ENCODE assay signal across 8 mouse cellular contexts in the genomic region with DNA sequence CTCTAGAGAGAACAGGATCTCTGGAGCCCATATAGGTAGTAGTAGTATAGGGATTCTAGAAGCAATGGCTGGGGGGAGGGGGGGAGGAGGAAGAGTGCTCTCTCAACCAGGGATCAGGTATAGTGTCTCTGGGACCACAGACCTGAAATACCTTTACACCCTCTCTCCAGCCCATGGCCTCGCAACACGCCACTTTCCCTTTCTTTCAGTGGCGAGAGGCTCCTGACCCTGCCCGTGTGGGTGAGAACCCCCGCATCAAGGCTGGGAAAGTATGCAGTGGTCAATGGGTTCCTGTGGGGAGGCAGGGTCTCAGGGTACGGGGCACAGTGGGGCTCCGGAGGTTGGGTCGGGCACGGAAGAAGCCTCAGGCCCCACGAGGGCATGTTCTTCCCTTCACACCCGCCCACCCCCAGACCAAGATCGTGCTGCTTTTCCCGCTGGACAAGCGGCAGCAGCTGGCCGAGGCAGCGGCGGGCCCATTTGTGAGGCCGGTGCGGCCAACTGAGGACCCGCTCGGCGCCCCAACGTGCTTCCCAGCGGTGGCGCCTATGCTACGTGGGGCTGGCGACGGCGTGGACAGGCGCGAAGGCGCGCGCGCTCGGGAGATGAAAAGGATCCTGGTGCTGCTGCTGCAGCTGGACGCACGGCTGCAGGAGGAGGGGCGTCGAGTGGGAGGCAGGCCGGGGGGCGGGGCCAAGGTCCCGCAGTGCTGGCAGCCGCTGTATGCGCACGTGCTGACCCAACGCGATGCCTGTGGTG. TPM values are rescaled to one million over a fixed set of nuclear protein-coding genes. Genes with fewer than 3 reads are reported as not detected.
DNase-seq lines count a peak whose midpoint lies in the region; ATAC-seq and TF ChIP-seq lines count a peak whose summit lies in the region.

No protein-coding gene starts in this region.

- no peak overlapping the region for H3K9ac ChIP-seq in CH12.LX (ENCODE audit: insufficient read depth, low read depth)
- peak overlapping the region; percentile 63 for H3K9ac ChIP-seq in forebrain, embryonic 13.5 days

- no peak for TF ChIP-seq CTCF in CH12.LX (conservative IDR thresholded peaks at IDR 0.05 in 1 of 2, IDR thresholded peaks at IDR 0.05 in 1 of 2; ENCODE audit: low read depth in 2 of 2, low read length in 2 of 2)
- TF ChIP-seq CTCF in small intestine, adult 2 months (IDR thresholded peaks at IDR 0.05; ENCODE audit: extremely low read depth, insufficient read length, insufficient replicate concordance, low read depth, low read length): no peak

- TF ChIP-seq RAD21 in CH12.LX (IDR thresholded peaks at IDR 0.05; ENCODE audit: low read depth, low read length): no peak

- H3K79me2 ChIP-seq in CH12.LX (replicated peaks; ENCODE audit: control insufficient read depth, extremely low read depth, insufficient read depth, poor library complexity, severe bottlenecking): no peaks in the 10 kb centered on the region

- peak overlapping the region; percentile 57; the same call in 1 of the 2 replicates for H3K4me2 ChIP-seq in CH12.LX (ENCODE audit: insufficient read depth, low read depth, poor library complexity, severe bottlenecking)
- peak overlapping the region; percentile 79 for H3K4me2 ChIP-seq in forebrain, embryonic 13.5 days

- no peaks in the 10 kb centered on the region for H3K27me3 ChIP-seq in CH12.LX (replicated peaks)
- peaks cover 28% of the 10 kb centered on the region for H3K27me3 ChIP-seq in forebrain, embryonic 13.5 days
- H3K27me3 ChIP-seq in small intestine, adult 2 months (ENCODE audit: control insufficient read depth, insufficient read depth, low read length): peaks cover 15% of the 10 kb centered on the region; the same call in 1 of the 2 replicates

- dilution Hi-C loops in CH12.LX (cut with MboI; ENCODE audit: extremely low pct_ligation_motif_present, extremely low pct_unique_long_range_greater_than_20kb, low sequenced_read_pairs): no loop called here

- TF ChIP-seq POLR2A in CH12.LX (IDR thresholded peaks at IDR 0.05; ENCODE audit: low read depth, low read length): no peak
- no peak for TF ChIP-seq POLR2A in small intestine, adult 2 months (IDR thresholded peaks at IDR 0.05; ENCODE audit: low read depth, low read length)

- 3% methylated on average over 46 of the region's 48 CpGs for WGBS in forebrain, embryonic 13.5 days
- 6% methylated on average over 48 of the region's 48 CpGs for WGBS in small intestine, adult 2 months

- no peak overlapping the region for H3K27ac ChIP-seq in CH12.LX (ENCODE audit: insufficient read depth, low read depth)
- no peak overlapping the region for H3K27ac ChIP-seq in forebrain, embryonic 13.5 days
- no peak overlapping the region for H3K27ac ChIP-seq in small intestine, adult 2 months (ENCODE audit: insufficient read depth, low read depth, low read length)

- H3K4me1 ChIP-seq in CH12.LX (ENCODE audit: control insufficient read depth in 1 of 2, insufficient read depth in 2 of 2): peaks cover 9 to 21% of the 10 kb centered on the region in 2 experiments
- peaks cover 37% of the 10 kb centered on the region for H3K4me1 ChIP-seq in forebrain, embryonic 13.5 days
- peaks cover 20% of the 10 kb centered on the region for H3K4me1 ChIP-seq in small intestine, adult 2 months (ENCODE audit: control insufficient read depth, insufficient read depth, insufficient read length, low read length)

- no peak for DNase-seq in CH12.LX (ENCODE audit: extremely low read depth)
- DNase-seq in adrenal gland, postnatal 10 days: peak; percentile 83
- peak; percentile 54 to 60 for DNase-seq in heart, postnatal 36 days
- peak; percentile 61 to 64 for DNase-seq in left cerebral cortex, postnatal 36 days (ENCODE audit: low spot score in 2 of 2)
- peak; percentile 88 for DNase-seq in mesoderm, embryonic 11.5 days (ENCODE audit: low read depth, low spot score)
- no peak for DNase-seq in natural killer cell, adult 2 months (ENCODE audit: low spot score in 2 of 2)

- no peak overlapping the region for H3K4me3 ChIP-seq in CH12.LX (replicated peaks in 1 of 3; ENCODE audit: low read depth in 2 of 3, low read length in 2 of 3, poor library complexity in 1 of 3)
- peak overlapping the region; percentile 44 for H3K4me3 ChIP-seq in forebrain, embryonic 13.5 days
- H3K4me3 ChIP-seq in small intestine, adult 2 months (ENCODE audit: low read depth, low read length): peak overlapping the region; percentile 49

- ATAC-seq in forebrain, embryonic 13.5 days: peak; percentile 68

- in situ Hi-C loops in CH12.LX (cut with MboI; ENCODE audit: low pct_ligation_motif_present, low pct_unique_long_range_greater_than_20kb, low sequenced_read_pairs): loop anchor here (5.0 kb wide), 1 partner anchor 137 kb away; no protein-coding TSS in a partner anchor

- no peak for TF ChIP-seq EP300 in CH12.LX (IDR thresholded peaks at IDR 0.05; ENCODE audit: low read length)

- intact Hi-C loops in heart, postnatal 36 days (cut with DNase I): no loop called here
- intact Hi-C loops in left cerebral cortex, postnatal 36 days (cut with DNase I): no loop called here

- no peaks in the 10 kb centered on the region for H3K9me3 ChIP-seq in CH12.LX (replicated peaks; ENCODE audit: low read length)
- H3K9me3 ChIP-seq in forebrain, embryonic 13.5 days (replicated peaks): no peaks in the 10 kb centered on the region

- peaks cover 15 to 75% of the 10 kb centered on the region in 2 experiments for H3K36me3 ChIP-seq in CH12.LX (replicated peaks in 1 of 2; ENCODE audit: control insufficient read depth in 1 of 2, insufficient read depth in 1 of 2, low read length in 1 of 2)
- H3K36me3 ChIP-seq in forebrain, embryonic 13.5 days (ENCODE audit: poor library complexity, severe bottlenecking): peaks cover 5% of the 10 kb centered on the region; the same call in 1 of the 2 replicates
- H3K36me3 ChIP-seq in small intestine, adult 2 months (ENCODE audit: control insufficient read depth, insufficient read depth, low read length): no peaks in the 10 kb centered on the region

TF ChIP-seq in CH12.LX, 34 proteins besides CTCF, POLR2A, EP300 and RAD21 (continues in another document):
- TF ChIP-seq ZMIZ1 (IDR thresholded peaks at IDR 0.05; ENCODE audit: low read depth, low read length) (no peak), CHD2 (IDR thresholded peaks at IDR 0.05; ENCODE audit: low read length) (no peak), BHLHE40 (IDR thresholded peaks at IDR 0.05; ENCODE audit: low read depth, low read length) (peak; percentile 63), JUN (IDR thresholded peaks at IDR 0.05; ENCODE audit: insufficient read depth, low read depth, low read length) (no peak), MAX (IDR thresholded peaks at IDR 0.05; ENCODE audit: low read length) (peak; percentile 53; the same call in 1 of the 2 replicates), TBP (conservative IDR thresholded peaks at IDR 0.05; ENCODE audit: low read depth, low read length) (no peak), USF2 (conservative IDR thresholded peaks at IDR 0.05; ENCODE audit: low read depth, low read length) (no peak), NRF1 (IDR thresholded peaks at IDR 0.05; ENCODE audit: low read depth, low read length) (peak; percentile 45), ELF1 (IDR thresholded peaks at IDR 0.05; ENCODE audit: low read depth, low read length) (no peak), MEF2A (IDR thresholded peaks at IDR 0.05; ENCODE audit: borderline replicate concordance, low read depth, low read length) (no peak)

RNA-seq across cellular contexts. Expression of a gene that starts 2.3 kb away (rescaled TPM):
- total RNA-seq in CH12.LX (2012; rRNA removed) (0.17 and 0.25 TPM in 2 replicates), CH12.LX (2014; rRNA removed) (not detected in 2 replicates)
- polyA plus RNA-seq in CH12.LX (2012; ENCODE audit: insufficient read length, low read depth): 0.20 and 0.44 TPM in 2 replicates
- total RNA-seq in adrenal gland, postnatal 10 days (2021): not detected
- 0.49 and 0.68 TPM in 2 replicates for polyA plus RNA-seq in forebrain, embryonic 13.5 days (2015; fragmentation: Nextera tagmentation; extraction: Ambion mirVana)
- not detected for total RNA-seq in heart, postnatal 36 days (2021)
- not detected for total RNA-seq in left cerebral cortex, postnatal 36 days (2021)
- not detected in 2 replicates for polyA plus RNA-seq in small intestine, adult 2 months (2012; rRNA removed)

RNA-seq across cellular contexts. Expression of a gene that starts 2.4 kb away (rescaled TPM):
- 0.85 and 0.92 TPM in 2 replicates for total RNA-seq in CH12.LX (2012; rRNA removed)
- total RNA-seq in CH12.LX (2014; rRNA removed): 0.52 TPM in 1 of 2 replicates, not detected in the other
- 0.56 and 0.71 TPM in 2 replicates for polyA plus RNA-seq in CH12.LX (2012; ENCODE audit: insufficient read length, low read depth)
- total RNA-seq in adrenal gland, postnatal 10 days (2021): under 1 TPM; 0.61 to 0.81 TPM
- 1.4 TPM in 2 replicates for polyA plus RNA-seq in forebrain, embryonic 13.5 days (2015; fragmentation: Nextera tagmentation; extraction: Ambion mirVana)
- not detected for total RNA-seq in heart, postnatal 36 days (2021)
- total RNA-seq in left cerebral cortex, postnatal 36 days (2021): 1 to 10 TPM in 1 of 2 experiments, under 1 TPM in 1; 0.49 to 1.2 TPM
- polyA plus RNA-seq in small intestine, adult 2 months (2012; rRNA removed): 0.32 and 0.47 TPM in 2 replicates

RNA-seq across cellular contexts. Expression of a gene that starts 9.4 kb away (rescaled TPM):
- total RNA-seq in CH12.LX (2012; rRNA removed) (0.80 and 2.8 TPM in 2 replicates), CH12.LX (2014; rRNA removed) (0.87 and 1.7 TPM in 2 replicates)
- polyA plus RNA-seq in CH12.LX (2012; ENCODE audit: insufficient read length, low read depth): 1.6 and 2.0 TPM in 2 replicates
- 1 to 10 TPM; 2.0 to 2.7 TPM for total RNA-seq in adrenal gland, postnatal 10 days (2021)
- 19.8 and 25.4 TPM in 2 replicates for polyA plus RNA-seq in forebrain, embryonic 13.5 days (2015; fragmentation: Nextera tagmentation; extraction: Ambion mirVana)
- under 1 TPM; 0.14 to 0.47 TPM for total RNA-seq in heart, postnatal 36 days (2021)
- 10 to 100 TPM; 88.7 to 95.3 TPM for total RNA-seq in left cerebral cortex, postnatal 36 days (2021)
- 0.24 TPM in 1 of 2 replicates, not detected in the other for polyA plus RNA-seq in small intestine, adult 2 months (2012; rRNA removed)

RNA-seq across cellular contexts. Expression of a gene that starts 20.4 kb away (rescaled TPM):
- total RNA-seq in CH12.LX (2012; rRNA removed): 5.3 and 6.5 TPM in 2 replicates
- total RNA-seq in CH12.LX (2014; rRNA removed): 4.5 and 5.1 TPM in 2 replicates
- polyA plus RNA-seq in CH12.LX (2012; ENCODE audit: insufficient read length, low read depth): 19.4 and 19.6 TPM in 2 replicates
- 10 to 100 TPM; 12.8 to 14.1 TPM for total RNA-seq in adrenal gland, postnatal 10 days (2021)
- polyA plus RNA-seq in forebrain, embryonic 13.5 days (2015; fragmentation: Nextera tagmentation; extraction: Ambion mirVana): 20.8 and 22.8 TPM in 2 replicates
- under 1 TPM; 0.61 to 0.73 TPM for total RNA-seq in heart, postnatal 36 days (2021)
- 10 to 100 TPM; 10.2 to 14.6 TPM for total RNA-seq in left cerebral cortex, postnatal 36 days (2021)
- polyA plus RNA-seq in small intestine, adult 2 months (2012; rRNA removed): 7.1 and 14.5 TPM in 2 replicates

RNA-seq across cellular contexts. Expression of a gene that starts 54.2 kb away (rescaled TPM):
- total RNA-seq in CH12.LX (2012; rRNA removed): 7.2 and 7.6 TPM in 2 replicates
- 8.7 and 9.4 TPM in 2 replicates for total RNA-seq in CH12.LX (2014; rRNA removed)
- polyA plus RNA-seq in CH12.LX (2012; ENCODE audit: insufficient read length, low read depth): 5.5 and 6.0 TPM in 2 replicates
- 10 to 100 TPM; 45.5 to 53.0 TPM for total RNA-seq in adrenal gland, postnatal 10 days (2021)
- 10.7 and 13.0 TPM in 2 replicates for polyA plus RNA-seq in forebrain, embryonic 13.5 days (2015; fragmentation: Nextera tagmentation; extraction: Ambion mirVana)
- total RNA-seq in heart, postnatal 36 days (2021): 10 to 100 TPM; 27.8 to 28.3 TPM
- 10 to 100 TPM; 12.4 to 13.9 TPM for total RNA-seq in left cerebral cortex, postnatal 36 days (2021)
- polyA plus RNA-seq in small intestine, adult 2 months (2012; rRNA removed): 21.4 and 28.8 TPM in 2 replicates

Comparison
In these comparisons a context has a peak if more than half of its experiments do, and no peak if none do; other contexts are left out.
1. DNase-seq: peak in adrenal gland, postnatal 10 days (single experiment), heart, postnatal 36 days (2 of 2), left cerebral cortex, postnatal 36 days (2 of 2) and mesoderm, embryonic 11.5 days (single experiment); none in CH12.LX (single experiment) and natural killer cell, adult 2 months (0 of 2).
2. H3K4me3 ChIP-seq: peak in forebrain, embryonic 13.5 days (single experiment) and small intestine, adult 2 months (single experiment); none in CH12.LX (0 of 3).
3. RNA of a gene that starts 9.4 kb away (total RNA-seq): 88.7 to 95.3 TPM in left cerebral cortex, postnatal 36 days; 0.80 to 2.8 TPM in CH12.LX, 2.0 to 2.7 TPM in adrenal gland, postnatal 10 days and 0.14 to 0.47 TPM in heart, postnatal 36 days; every median in the first group is over 10 times any median in the second.